Mouse (Mus musculus) MEL (cell line): ENCODE measurements around the gene Tdrd6.

Experiments used
- CHD2 ChIP-seq: IDR thresholded peaks from 2 replicates; pipeline ENCODE4 v1.6.1; 2011; ENCODE audit warnings: low read length, improper control_type of control experiment
- CTCF ChIP-seq, 3 experiments: IDR thresholded peaks in 2 of 3; conservative IDR thresholded peaks in 1 of 3; 2 replicates each; pipeline ENCODE4 v1.5.1; 2011 to 2012; ENCODE audit warnings: low read length in 3 of 3, low read depth in 2 of 3, mild to moderate bottlenecking in 2 of 3, improper control_type of control experiment in 1 of 3, inconsistent platforms in 1 of 3, mixed read lengths in 1 of 3, moderate library complexity in 1 of 3; ENCODE audit not compliant: control insufficient read depth in 1 of 3, insufficient read depth in 1 of 3, poor library complexity in 1 of 3, severe bottlenecking in 1 of 3
- GATA1 ChIP-seq: IDR thresholded peaks from 2 replicates; pipeline ENCODE4 v1.6.1; 2011; ENCODE audit warnings: low read depth, low read length, improper control_type of control experiment
- HCFC1 ChIP-seq: IDR thresholded peaks from 2 replicates; pipeline ENCODE4 v1.6.1; 2012; ENCODE audit warnings: low read depth, mild to moderate bottlenecking, inconsistent platforms, low read length, improper control_type of control experiment, moderate library complexity
- MEF2A ChIP-seq: IDR thresholded peaks from 2 replicates; pipeline ENCODE4 v1.6.1; 2014; ENCODE audit warnings: low read depth, mild to moderate bottlenecking, inconsistent platforms, low read length, improper control_type of control experiment; ENCODE audit not compliant: poor library complexity, insufficient replicate concordance, severe bottlenecking; ENCODE audit errors: extremely low read depth
- SIN3A ChIP-seq: IDR thresholded peaks from 2 replicates; pipeline ENCODE4 v1.6.1; 2012; ENCODE audit warnings: low read length, improper control_type of control experiment, inconsistent platforms
- TCF12 ChIP-seq: IDR thresholded peaks from 2 replicates; pipeline ENCODE4 v1.6.1; 2014; ENCODE audit warnings: low read depth, mild to moderate bottlenecking, inconsistent platforms, low read length, improper control_type of control experiment, moderate library complexity
- UBTF ChIP-seq: IDR thresholded peaks from 2 replicates; pipeline ENCODE4 v1.6.1; 2012; ENCODE audit warnings: low read depth, mild to moderate bottlenecking, inconsistent platforms, low read length, improper control_type of control experiment, moderate library complexity, borderline replicate concordance; ENCODE audit not compliant: insufficient read depth
- ZC3H11A ChIP-seq: IDR thresholded peaks from 2 replicates; pipeline ENCODE4 v1.6.1; 2012; ENCODE audit warnings: low read depth, mild to moderate bottlenecking, inconsistent platforms, low read length, improper control_type of control experiment
- ZKSCAN1 ChIP-seq: IDR thresholded peaks from 2 replicates; pipeline ENCODE4 v1.6.1; 2012; ENCODE audit warnings: low read depth, mild to moderate bottlenecking, inconsistent platforms, low read length, improper control_type of control experiment, moderate library complexity
- ZMIZ1 ChIP-seq: IDR thresholded peaks from 2 replicates; pipeline ENCODE4 v1.6.1; 2012; ENCODE audit warnings: low read depth, mild to moderate bottlenecking, inconsistent platforms, low read length, improper control_type of control experiment, moderate library complexity

GRCm38 (mm10) chr17:43567992-43568888, 61.9 kb downstream of the Tdrd6 start, which contains the start of gene Pla2g7:
- TF ChIP-seq ZMIZ1 = no peak
- no peak for TF ChIP-seq HCFC1
- TF ChIP-seq UBTF = no peak
- no peak for TF ChIP-seq ZKSCAN1
- TF ChIP-seq CHD2 = no peak
- TF ChIP-seq CTCF (IDR thresholded peaks at IDR 0.05 in 2 of 3, conservative IDR thresholded peaks at IDR 0.05 in 1 of 3; ENCODE audit: control insufficient read depth in 1 of 3, insufficient read depth in 1 of 3, low read depth in 2 of 3, low read length in 3 of 3, poor library complexity in 1 of 3, severe bottlenecking in 1 of 3) = no peak
- TF ChIP-seq GATA1 = no peak
- TF ChIP-seq ZC3H11A = no peak
- TF ChIP-seq SIN3A = no peak
- TF ChIP-seq MEF2A = no peak
- no peak for TF ChIP-seq TCF12
